10 mouse cellular contexts compared by ENCODE assay signal in genomic region chr7:97570389-97570788, GRCm38 (mm10). TPM values are rescaled to one million over a fixed set of nuclear protein-coding genes. Genes with fewer than 3 reads are reported as not detected.
A peak's percentile ranks its signal among the peaks of the same experiment; 100 is the strongest.
DNase-seq lines count a peak whose midpoint lies in the region; ATAC-seq and TF ChIP-seq lines count a peak whose summit lies in the region.
"Had no signal": no experiment of that assay in that cellular context is flagged by ENCODE, and none has a peak within 500 bp of the region (broad histone marks: within the 10 kb centered on the region; RNA-seq: fewer than 3 reads in every experiment).

No protein-coding gene starts in this region.

- H3K4me1 ChIP-seq in liver, embryonic 11.5 days (replicated peaks; ENCODE audit: control insufficient read depth, insufficient read depth, low read length) = no peaks in the 10 kb centered on the region
- no peaks in the 10 kb centered on the region for H3K4me1 ChIP-seq in bone marrow, adult 2 months (ENCODE audit: control insufficient read depth, insufficient read depth, low read length)
- no peaks in the 10 kb centered on the region for H3K4me1 ChIP-seq in small intestine, adult 2 months (ENCODE audit: control insufficient read depth, insufficient read depth, insufficient read length, low read length)
- H3K4me1 ChIP-seq: intestine, embryonic 15.5 days had no signal

- no peaks in the 10 kb centered on the region for H3K9me3 ChIP-seq in liver, embryonic 11.5 days (ENCODE audit: control insufficient read depth, low read length)
- H3K9me3 ChIP-seq: intestine, embryonic 15.5 days had no signal

- H3K27ac ChIP-seq in gastrocnemius, adult 2 months = no peak overlapping the region
- no peak overlapping the region for H3K27ac ChIP-seq in liver, embryonic 11.5 days (ENCODE audit: low read depth, low read length)
- H3K27ac ChIP-seq in bone marrow, adult 2 months (ENCODE audit: control insufficient read depth, insufficient read depth, low read depth, low read length, poor library complexity) = no peak overlapping the region
- H3K27ac ChIP-seq in small intestine, adult 2 months (ENCODE audit: insufficient read depth, low read depth, low read length) = no peak overlapping the region
- H3K27ac ChIP-seq: intestine, embryonic 15.5 days had no signal

- H3K9ac ChIP-seq in liver, embryonic 11.5 days (ENCODE audit: low read depth, low read length) = no peak overlapping the region
- H3K9ac ChIP-seq: intestine, embryonic 15.5 days had no signal

- no peaks in the 10 kb centered on the region for H3K36me3 ChIP-seq in liver, embryonic 11.5 days (ENCODE audit: control insufficient read depth, insufficient read depth, low read length)
- peaks cover 29% of the 10 kb centered on the region for H3K36me3 ChIP-seq in small intestine, adult 2 months (ENCODE audit: control insufficient read depth, insufficient read depth, low read length)
- H3K36me3 ChIP-seq: intestine, embryonic 15.5 days had no signal

- ATAC-seq in liver, embryonic 11.5 days (replicated peaks; ENCODE audit: low FRiP score) = no peak
- ATAC-seq: intestine, embryonic 15.5 days; midbrain, embryonic 16.5 days had no signal

- H3K4me3 ChIP-seq in gastrocnemius, adult 2 months = no peak overlapping the region
- H3K4me3 ChIP-seq in liver, embryonic 11.5 days (ENCODE audit: low read depth, low read length) = no peak overlapping the region
- no peak overlapping the region for H3K4me3 ChIP-seq in bone marrow, adult 2 months (replicated peaks; ENCODE audit: control insufficient read depth, low read depth, low read length)
- no peak overlapping the region for H3K4me3 ChIP-seq in small intestine, adult 2 months (ENCODE audit: low read depth, low read length)
- H3K4me3 ChIP-seq: intestine, embryonic 15.5 days had no signal

- no peak for TF ChIP-seq POLR2A in bone marrow, adult 2 months (IDR thresholded peaks at IDR 0.05; ENCODE audit: borderline replicate concordance, control insufficient read depth, low read depth, low read length)
- no peak for TF ChIP-seq POLR2A in small intestine, adult 2 months (IDR thresholded peaks at IDR 0.05; ENCODE audit: low read depth, low read length)

- DNase-seq in gastrocnemius, adult 2 months = no peak
- no peak for DNase-seq in gastrocnemius, postnatal 10 days
- peak; percentile 22 for DNase-seq in liver
- DNase-seq in liver, embryonic 11.5 days (ENCODE audit: low spot score) = no peak
- DNase-seq in yolk sac, embryonic 10.5 days (ENCODE audit: low spot score) = no peak
- no peak for DNase-seq in cerebellum, adult 11-12 months

- intact Hi-C loops in gastrocnemius, adult 2 months (cut with DNase I) = no loop called here

- no peaks in the 10 kb centered on the region for H3K27me3 ChIP-seq in liver, embryonic 11.5 days (replicated peaks; ENCODE audit: control insufficient read depth, insufficient read depth, low read length)
- H3K27me3 ChIP-seq in small intestine, adult 2 months (ENCODE audit: control insufficient read depth, insufficient read depth, low read length) = no peaks in the 10 kb centered on the region
- H3K27me3 ChIP-seq: intestine, embryonic 15.5 days had no signal

- TF ChIP-seq CTCF in gastrocnemius, adult 2 months (IDR thresholded peaks at IDR 0.05) = peak; percentile 43
- TF ChIP-seq CTCF in bone marrow, adult 2 months (IDR thresholded peaks at IDR 0.05; ENCODE audit: control insufficient read depth, insufficient read depth, low read length) = peak; percentile 48
- TF ChIP-seq CTCF in small intestine, adult 2 months (IDR thresholded peaks at IDR 0.05; ENCODE audit: extremely low read depth, insufficient read length, insufficient replicate concordance, low read depth, low read length) = peak; percentile 51; the same call in 1 of the 2 replicates

- no peak overlapping the region for H3K4me2 ChIP-seq in liver, embryonic 11.5 days
- H3K4me2 ChIP-seq: intestine, embryonic 15.5 days had no signal

- WGBS in liver, embryonic 11.5 days = 93% methylated on average over 1 of the region's 1 CpGs
- WGBS in bone marrow, adult 2 months = 91% methylated on average over 1 of the region's 1 CpGs
- 88% methylated on average over 1 of the region's 1 CpGs for WGBS in small intestine, adult 2 months

RNA-seq across cellular contexts. Expression of gene Aamdc, which starts 8.9 kb away (rescaled TPM):
- total RNA-seq in gastrocnemius, adult 2 months (2021) = 100 to 1,000 TPM; 113 to 130 TPM
- 100 to 1,000 TPM; 131 to 137 TPM for total RNA-seq in gastrocnemius, postnatal 10 days (2021)
- 24.5 and 25.3 TPM in 2 replicates for polyA plus RNA-seq in liver, embryonic 11.5 days (2014; fragmentation: Nextera tagmentation; extraction: Ambion mirVana)
- polyA plus RNA-seq in bone marrow, adult 2 months (2011; ENCODE audit: insufficient read depth, insufficient read length, low replicate concordance, missing spikeins) = 6.3 and 19.7 TPM in 2 replicates
- polyA plus RNA-seq in small intestine, adult 2 months (2012; rRNA removed) = 27.8 and 39.7 TPM in 2 replicates

RNA-seq across cellular contexts. Expression of gene Rsf1, which starts 9.3 kb away (rescaled TPM):
- 10 to 100 TPM; 14.1 to 16.0 TPM for total RNA-seq in gastrocnemius, adult 2 months (2021)
- total RNA-seq in gastrocnemius, postnatal 10 days (2021) = 10 to 100 TPM; 15.5 to 20.5 TPM
- 14.5 and 14.8 TPM in 2 replicates for polyA plus RNA-seq in liver, embryonic 11.5 days (2014; fragmentation: Nextera tagmentation; extraction: Ambion mirVana)
- 7.0 and 14.2 TPM in 2 replicates for polyA plus RNA-seq in bone marrow, adult 2 months (2011; ENCODE audit: insufficient read depth, insufficient read length, low replicate concordance, missing spikeins)
- 0.25 and 0.93 TPM in 2 replicates for polyA plus RNA-seq in small intestine, adult 2 months (2012; rRNA removed)
